Mouse (Mus musculus) hindbrain, embryonic 16.5 days (tissue): ENCODE results near the gene Sytl3. TPM values are rescaled to one million over a fixed set of nuclear protein-coding genes. Genes with fewer than 3 reads are reported as not detected.

Experiments used
- polyA plus RNA-seq: library from polyadenylated mRNA; unstranded; fragments of >200 nt; fragmentation: Nextera tagmentation; extraction: Ambion mirVana; gene quantifications from 2 replicates; pipeline ENCODE4 v1.2.1, GENCODE M21; 2015

The Sytl3 gene
- polyA plus RNA-seq, 1 experiment from 2014 or later: 1.5 TPM

Other genes starting within 250 kb of the Sytl3 start
- 1,010 and 1,046 TPM in 2 replicates for gene Dynlt1b, start 229.0 kb upstream of the Sytl3 start, polyA plus RNA-seq
- gene Dynlt1c, start 57.4 kb upstream of the Sytl3 start, polyA plus RNA-seq: 43.5 and 53.9 TPM in 2 replicates
- gene Dynlt1f, start 3.2 kb upstream of the Sytl3 start, polyA plus RNA-seq: 217 and 229 TPM in 2 replicates
- 69.9 and 73.3 TPM in 2 replicates for gene Ezr, start 123.7 kb downstream of the Sytl3 start, polyA plus RNA-seq